Mouse (Mus musculus): ENCODE data around the gene Mitf. TPM values are rescaled to one million over a fixed set of nuclear protein-coding genes. Genes with fewer than 3 reads are reported as not detected.

The Mitf gene
- polyA plus RNA-seq, 1 experiment = 6.3 TPM

GRCm38 (mm10) chr6:97839568-97839967 is 32.7 kb downstream of the Mitf start:
- TF ChIP-seq CTCF (IDR thresholded peaks at IDR 0.05; ENCODE audit: borderline replicate concordance, insufficient read depth, low read length) (no peak), POLR2A (IDR thresholded peaks at IDR 0.05; ENCODE audit: low read depth, low read length) (no peak)
- Histone ChIP-seq H3K27ac (ENCODE audit: insufficient read depth, low read length) (no peak overlapping the region), H3K4me1 (ENCODE audit: control insufficient read depth, insufficient read depth, low read length) (no peaks in the 10 kb centered on the region), H3K4me3 (ENCODE audit: insufficient read depth, low read length) (no peak overlapping the region)

GRCm38 (mm10) chr6:97844112-97844511 is 37.3 kb downstream of the Mitf start:
- H3K4me1 ChIP-seq (ENCODE audit: control insufficient read depth, insufficient read depth, low read length) = no peaks in the 10 kb centered on the region
- H3K4me3 ChIP-seq (ENCODE audit: insufficient read depth, low read length) = no peak overlapping the region
- no peak for TF ChIP-seq CTCF (IDR thresholded peaks at IDR 0.05; ENCODE audit: borderline replicate concordance, insufficient read depth, low read length)
- TF ChIP-seq POLR2A (IDR thresholded peaks at IDR 0.05; ENCODE audit: low read depth, low read length) = no peak
- H3K27ac ChIP-seq (ENCODE audit: insufficient read depth, low read length) = no peak overlapping the region

- Histone ChIP-seq H3K4me1 (ENCODE audit: control insufficient read depth, insufficient read depth, low read length) (peaks cover 1% of the 10 kb centered on the region; the same call in 1 of the 2 replicates), H3K27ac (ENCODE audit: insufficient read depth, low read length) (0 out of 2 replicates have a peak overlapping the region, but pooled peaks have one; percentile 5), H3K4me3 (ENCODE audit: insufficient read depth, low read length) (no peak overlapping the region)
- TF ChIP-seq CTCF (IDR thresholded peaks at IDR 0.05; ENCODE audit: borderline replicate concordance, insufficient read depth, low read length) = no peak
- TF ChIP-seq POLR2A (IDR thresholded peaks at IDR 0.05; ENCODE audit: low read depth, low read length) = no peak
These were observed 41.5 kb downstream of the Mitf start for GRCm38 (mm10) chr6:97848191-97848857.

- H3K27ac ChIP-seq (ENCODE audit: insufficient read depth, low read length) = no peak overlapping the region
- H3K4me3 ChIP-seq (ENCODE audit: insufficient read depth, low read length) = no peak overlapping the region
- peaks cover 4% of the 10 kb centered on the region for H3K4me1 ChIP-seq (ENCODE audit: control insufficient read depth, insufficient read depth, low read length)
- TF ChIP-seq POLR2A (IDR thresholded peaks at IDR 0.05; ENCODE audit: low read depth, low read length) (no peak), CTCF (IDR thresholded peaks at IDR 0.05; ENCODE audit: borderline replicate concordance, insufficient read depth, low read length) (no peak)
These were observed 47.4 kb downstream of the Mitf start for GRCm38 (mm10) chr6:97854236-97854635.

GRCm38 (mm10) chr6:97855420-97856170 is 48.7 kb downstream of the Mitf start:
- TF ChIP-seq CTCF (IDR thresholded peaks at IDR 0.05; ENCODE audit: borderline replicate concordance, insufficient read depth, low read length) (no peak), POLR2A (IDR thresholded peaks at IDR 0.05; ENCODE audit: low read depth, low read length) (no peak)

GRCm38 (mm10) chr6:97856502-97856901 is 49.6 kb downstream of the Mitf start:
- Histone ChIP-seq H3K27ac (ENCODE audit: insufficient read depth, low read length) (no peak overlapping the region), H3K4me1 (ENCODE audit: control insufficient read depth, insufficient read depth, low read length) (peaks cover 3% of the 10 kb centered on the region), H3K4me3 (ENCODE audit: insufficient read depth, low read length) (no peak overlapping the region)
- TF ChIP-seq CTCF (IDR thresholded peaks at IDR 0.05; ENCODE audit: borderline replicate concordance, insufficient read depth, low read length) = no peak
- TF ChIP-seq POLR2A (IDR thresholded peaks at IDR 0.05; ENCODE audit: low read depth, low read length) = no peak

More at GRCm38 (mm10) chr6:97855420-97856170, 48.7 kb downstream of the Mitf start:
- Histone ChIP-seq H3K4me3 (ENCODE audit: insufficient read depth, low read length) (no peak overlapping the region), H3K4me1 (ENCODE audit: control insufficient read depth, insufficient read depth, low read length) (peaks cover 3% of the 10 kb centered on the region), H3K27ac (ENCODE audit: insufficient read depth, low read length) (no peak overlapping the region)

GRCm38 (mm10) chr6:97857690-97858089 is 50.8 kb downstream of the Mitf start:
- Histone ChIP-seq H3K4me3 (ENCODE audit: insufficient read depth, low read length) (no peak overlapping the region), H3K27ac (ENCODE audit: insufficient read depth, low read length) (no peak overlapping the region), H3K4me1 (ENCODE audit: control insufficient read depth, insufficient read depth, low read length) (peaks cover 3% of the 10 kb centered on the region)
- TF ChIP-seq CTCF (IDR thresholded peaks at IDR 0.05; ENCODE audit: borderline replicate concordance, insufficient read depth, low read length) = no peak
- no peak for TF ChIP-seq POLR2A (IDR thresholded peaks at IDR 0.05; ENCODE audit: low read depth, low read length)

GRCm38 (mm10) chr6:97866575-97866974 is 59.7 kb downstream of the Mitf start:
- Histone ChIP-seq H3K27ac (ENCODE audit: insufficient read depth, low read length) (no peak overlapping the region), H3K4me1 (ENCODE audit: control insufficient read depth, insufficient read depth, low read length) (peaks cover 3% of the 10 kb centered on the region; the same call in 1 of the 2 replicates), H3K4me3 (ENCODE audit: insufficient read depth, low read length) (no peak overlapping the region)
- TF ChIP-seq POLR2A (IDR thresholded peaks at IDR 0.05; ENCODE audit: low read depth, low read length) (no peak), CTCF (IDR thresholded peaks at IDR 0.05; ENCODE audit: borderline replicate concordance, insufficient read depth, low read length) (no peak)

GRCm38 (mm10) chr6:97868005-97868404 is 61.2 kb downstream of the Mitf start:
- Histone ChIP-seq H3K4me3 (ENCODE audit: insufficient read depth, low read length) (no peak overlapping the region), H3K4me1 (ENCODE audit: control insufficient read depth, insufficient read depth, low read length) (peaks cover 4% of the 10 kb centered on the region), H3K27ac (ENCODE audit: insufficient read depth, low read length) (no peak overlapping the region)
- TF ChIP-seq POLR2A (IDR thresholded peaks at IDR 0.05; ENCODE audit: low read depth, low read length) (no peak), CTCF (IDR thresholded peaks at IDR 0.05; ENCODE audit: borderline replicate concordance, insufficient read depth, low read length) (no peak)

GRCm38 (mm10) chr6:97869953-97870352 is 63.1 kb downstream of the Mitf start:
- Histone ChIP-seq H3K27ac (ENCODE audit: insufficient read depth, low read length) (peak overlapping the region; percentile 32), H3K4me3 (ENCODE audit: insufficient read depth, low read length) (no peak overlapping the region), H3K4me1 (ENCODE audit: control insufficient read depth, insufficient read depth, low read length) (peaks cover 11% of the 10 kb centered on the region)
- TF ChIP-seq CTCF (IDR thresholded peaks at IDR 0.05; ENCODE audit: borderline replicate concordance, insufficient read depth, low read length) = no peak
- no peak for TF ChIP-seq POLR2A (IDR thresholded peaks at IDR 0.05; ENCODE audit: low read depth, low read length)

Measured in embryonic fibroblast, embryonic 13.5 days (primary cell).